Mouse (Mus musculus) E14TG2a.4 (cell line): Measurements from ENCODE around the gene Zyx.
A peak's percentile ranks its signal among the peaks of the same experiment; 100 is the strongest.

Source experiments
- H3K27me3 ChIP-seq: 2 replicates; pipeline ENCODE4 v1.6.1; 2014; ENCODE audit warnings: low read length, control low read depth; ENCODE audit not compliant: insufficient read depth
- H3K36me3 ChIP-seq: 2 replicates; pipeline ENCODE4 v1.6.1; 2014; ENCODE audit warnings: low read length, control low read depth; ENCODE audit not compliant: insufficient read depth
- H3K4me1 ChIP-seq: replicated peaks from 2 replicates; pipeline ENCODE4 v1.6.1; 2014; ENCODE audit warnings: low read depth, low read length, control low read depth
- H3K4me3 ChIP-seq: replicated peaks from 2 replicates; pipeline ENCODE4 v1.5.1; 2014; ENCODE audit warnings: mild to moderate bottlenecking, low read length
- H3K9me3 ChIP-seq: 2 replicates; pipeline ENCODE4 v1.6.1; 2014; ENCODE audit warnings: low read length, control low read depth
- CTCF ChIP-seq: conservative IDR thresholded peaks from 2 replicates; pipeline ENCODE4 v1.5.1; 2014; ENCODE audit warnings: low read length
- NANOG ChIP-seq: IDR thresholded peaks from 2 replicates; pipeline ENCODE4 v1.6.1; 2014; ENCODE audit warnings: borderline replicate concordance, low read length, mixed read lengths
- POU5F1 ChIP-seq: IDR thresholded peaks from 2 replicates; pipeline ENCODE4 v1.6.1; 2014; ENCODE audit warnings: low read length, borderline replicate concordance

Zyx gene

DNA sequence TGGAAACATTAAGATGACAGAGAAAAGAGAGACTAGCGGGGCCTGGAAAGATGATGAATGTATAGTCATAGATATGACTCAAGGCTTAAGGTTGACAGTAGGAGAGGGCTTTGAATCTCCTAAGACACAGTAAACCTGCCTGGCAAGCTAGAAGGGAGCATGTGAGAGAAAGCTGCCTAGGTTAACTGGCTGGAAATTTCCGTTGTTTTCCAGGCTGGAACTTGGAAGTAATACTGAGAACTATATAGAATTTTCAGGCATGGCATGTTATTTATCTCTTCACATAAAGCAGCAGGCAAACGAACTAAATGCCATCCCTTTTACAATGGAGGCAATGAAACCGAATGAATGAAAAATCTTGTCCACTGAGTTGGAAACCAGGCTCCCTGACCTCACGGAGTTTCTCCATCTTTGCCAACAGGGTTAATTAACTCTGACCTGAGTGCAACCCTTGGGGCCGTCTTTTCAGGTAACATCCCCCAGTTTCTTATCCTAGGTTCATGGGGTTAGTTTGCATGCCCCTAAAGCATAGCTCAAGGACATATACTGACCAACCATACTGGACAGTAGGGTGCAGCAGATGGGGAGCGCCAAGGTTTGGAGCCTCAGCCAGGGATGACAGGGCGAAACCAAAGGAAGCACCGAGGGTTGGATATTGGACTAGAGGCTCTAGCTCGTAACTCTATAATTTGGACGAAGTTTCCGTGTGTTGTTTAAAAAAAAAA lies 987 bp upstream of the Zyx start:
- TF ChIP-seq NANOG (no peak), POU5F1 (no peak), CTCF (no peak)
- Histone ChIP-seq H3K9me3 (no peaks in the 10 kb centered on the region), H3K4me1 (peaks cover 30% of the 10 kb centered on the region), H3K27me3 (peaks cover 53% of the 10 kb centered on the region), H3K4me3 (peak overlapping the region; percentile 85), H3K36me3 (no peaks in the 10 kb centered on the region; the same call in 1 of the 2 replicates)

DNA sequence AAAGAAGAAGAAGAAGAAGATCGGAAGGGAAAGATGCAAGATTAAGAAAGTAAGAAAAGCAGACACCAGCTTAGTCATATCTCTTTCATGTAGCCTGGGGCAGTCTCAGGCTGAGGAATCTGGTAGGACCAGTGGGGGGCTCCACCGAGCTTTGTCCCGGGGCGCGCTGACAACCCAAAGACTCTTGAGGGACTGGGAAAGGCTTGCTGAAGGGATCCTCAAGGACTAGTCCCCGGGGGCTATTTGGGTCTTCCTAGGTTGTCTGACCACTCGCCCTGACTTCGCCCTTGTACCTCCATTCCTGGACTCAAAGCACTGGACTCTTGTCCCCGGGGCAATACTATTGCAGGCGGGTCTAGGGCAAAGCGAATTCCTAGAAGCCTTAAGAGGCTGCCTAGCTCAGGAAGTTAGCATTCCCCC lies 414 bp upstream of the Zyx start:
- Histone ChIP-seq H3K9me3 (no peaks in the 10 kb centered on the region), H3K27me3 (peaks cover 55% of the 10 kb centered on the region), H3K4me3 (peak overlapping the region; percentile 85), H3K36me3 (no peaks in the 10 kb centered on the region; the same call in 1 of the 2 replicates), H3K4me1 (peaks cover 30% of the 10 kb centered on the region)
- TF ChIP-seq POU5F1 (no peak), NANOG (no peak), CTCF (peak; percentile 14)

DNA sequence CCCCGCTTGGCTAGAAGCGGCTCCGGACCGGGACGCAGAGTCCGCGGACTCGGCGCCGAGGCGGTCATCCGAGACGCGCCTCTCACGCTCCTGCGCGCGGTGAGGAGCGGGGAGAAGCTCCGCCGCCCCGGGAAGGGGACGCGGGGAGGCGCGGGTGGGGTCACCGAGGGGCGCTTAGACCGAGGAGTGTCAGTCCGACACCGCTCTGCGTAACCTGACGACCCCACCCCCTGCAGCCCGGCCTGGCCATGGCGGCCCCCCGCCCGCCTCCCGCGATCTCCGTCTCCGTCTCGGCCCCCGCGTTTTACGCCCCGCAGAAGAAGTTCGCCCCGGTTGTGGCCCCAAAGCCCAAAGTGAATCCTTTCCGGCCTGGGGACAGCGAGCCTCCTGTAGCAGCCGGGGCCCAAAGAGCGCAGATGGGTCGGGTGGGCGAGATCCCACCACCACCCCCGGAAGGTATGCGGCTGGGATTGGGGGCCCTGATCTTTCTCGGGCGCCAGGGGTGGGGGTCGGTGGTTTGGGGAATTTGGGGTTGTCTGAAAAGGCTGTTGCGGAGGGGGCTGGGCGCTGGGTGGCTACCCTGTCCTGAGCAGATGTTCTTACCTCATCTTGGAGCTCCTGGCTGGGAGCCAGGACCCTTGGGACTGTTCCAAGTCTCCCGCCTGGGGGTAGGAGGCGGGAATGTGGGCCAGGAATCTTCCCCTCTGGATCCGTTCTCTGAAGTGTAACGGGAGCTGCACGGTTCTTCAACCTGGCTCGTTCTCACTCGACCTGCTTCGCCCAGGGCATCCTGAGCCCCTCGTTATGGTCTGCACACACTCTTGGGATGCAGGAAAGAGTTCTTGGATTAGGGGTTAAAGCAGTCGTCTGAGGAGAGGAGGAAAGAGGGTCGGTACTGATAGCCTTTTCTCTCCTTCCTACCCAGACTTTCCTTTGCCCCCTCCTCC lies 864 bp downstream of the Zyx start:
- Histone ChIP-seq H3K4me3 (peak overlapping the region; percentile 85), H3K27me3 (peaks cover 64% of the 10 kb centered on the region), H3K36me3 (no peaks in the 10 kb centered on the region; the same call in 1 of the 2 replicates), H3K4me1 (peaks cover 30% of the 10 kb centered on the region), H3K9me3 (no peaks in the 10 kb centered on the region)
- no peak for TF ChIP-seq CTCF
- no peak for TF ChIP-seq NANOG
- TF ChIP-seq POU5F1 = no peak

DNA sequence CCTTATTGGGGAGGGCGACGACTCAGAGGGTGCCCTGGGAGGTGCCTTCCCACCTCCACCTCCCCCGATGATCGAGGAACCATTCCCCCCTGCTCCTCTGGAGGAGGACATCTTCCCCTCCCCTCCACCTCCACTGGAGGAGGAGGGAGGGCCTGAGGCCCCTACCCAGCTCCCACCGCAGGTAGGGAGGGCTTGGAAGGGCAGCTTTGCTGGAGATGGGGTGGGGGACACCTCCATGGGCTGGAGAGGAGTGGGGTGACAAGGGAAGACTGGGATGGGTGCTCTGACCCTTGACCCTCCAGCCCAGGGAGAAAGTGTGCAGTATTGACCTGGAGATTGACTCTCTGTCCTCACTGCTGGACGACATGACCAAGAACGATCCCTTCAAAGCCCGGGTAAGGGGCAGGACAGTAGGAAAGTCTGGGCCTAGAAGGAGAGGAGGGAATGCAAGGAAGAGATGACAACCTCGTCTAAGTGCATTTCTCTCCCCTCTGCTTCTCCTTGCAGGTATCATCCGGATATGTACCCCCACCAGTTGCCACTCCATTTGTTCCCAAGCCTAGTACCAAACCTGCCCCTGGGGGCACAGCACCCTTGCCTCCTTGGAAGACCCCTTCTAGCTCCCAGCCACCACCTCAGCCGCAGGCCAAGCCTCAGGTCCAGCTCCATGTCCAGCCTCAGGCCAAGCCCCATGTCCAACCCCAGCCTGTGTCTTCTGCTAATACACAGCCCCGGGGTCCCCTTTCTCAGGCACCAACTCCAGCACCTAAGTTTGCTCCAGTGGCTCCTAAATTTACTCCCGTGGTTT lies 1.7 kb downstream of the Zyx start:
- peaks cover 7% of the 10 kb centered on the region for H3K36me3 ChIP-seq
- peaks cover 66% of the 10 kb centered on the region for H3K27me3 ChIP-seq
- no peaks in the 10 kb centered on the region for H3K9me3 ChIP-seq
- H3K4me1 ChIP-seq = peaks cover 30% of the 10 kb centered on the region
- TF ChIP-seq POU5F1 (no peak), NANOG (no peak), CTCF (no peak)
- H3K4me3 ChIP-seq = peak overlapping the region; percentile 85

DNA sequence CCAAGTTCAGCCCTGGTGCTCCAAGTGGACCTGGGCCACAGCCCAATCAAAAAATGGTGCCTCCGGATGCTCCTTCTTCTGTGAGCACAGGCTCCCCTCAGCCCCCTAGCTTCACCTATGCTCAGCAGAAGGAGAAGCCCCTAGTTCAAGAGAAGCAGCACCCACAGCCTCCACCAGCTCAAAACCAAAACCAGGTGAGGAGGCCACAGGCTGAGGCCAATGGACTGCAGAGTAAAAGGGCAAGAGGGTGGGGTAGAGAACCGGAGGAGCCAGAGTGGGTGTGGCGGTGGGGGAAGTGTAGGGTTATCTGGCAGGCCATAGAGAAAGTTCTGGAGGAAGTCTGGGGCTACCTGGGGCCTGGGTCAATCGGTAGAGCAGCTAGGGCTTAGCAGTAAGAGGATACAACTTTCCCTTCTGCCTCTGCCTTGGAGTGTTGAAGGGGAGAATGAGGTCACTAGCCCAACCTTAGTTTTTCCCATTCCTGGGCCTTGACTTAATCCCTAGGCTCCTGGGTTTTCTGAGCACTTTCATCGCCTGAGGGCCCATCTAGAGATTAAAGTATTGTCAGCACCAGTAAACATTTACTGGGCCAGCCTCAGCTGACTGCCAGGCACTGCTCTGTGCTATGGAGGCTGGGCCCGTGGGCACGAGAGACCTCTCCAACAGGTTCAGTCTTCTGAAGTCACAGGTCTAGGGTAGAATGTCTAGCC lies 2.5 kb downstream of the Zyx start:
- H3K9me3 ChIP-seq = no peaks in the 10 kb centered on the region
- no peak overlapping the region for H3K4me3 ChIP-seq
- peaks cover 71% of the 10 kb centered on the region for H3K27me3 ChIP-seq
- no peak for TF ChIP-seq NANOG
- TF ChIP-seq POU5F1 = no peak
- no peak for TF ChIP-seq CTCF
- peaks cover 34% of the 10 kb centered on the region for H3K4me1 ChIP-seq
- H3K36me3 ChIP-seq = peaks cover 12% of the 10 kb centered on the region

DNA sequence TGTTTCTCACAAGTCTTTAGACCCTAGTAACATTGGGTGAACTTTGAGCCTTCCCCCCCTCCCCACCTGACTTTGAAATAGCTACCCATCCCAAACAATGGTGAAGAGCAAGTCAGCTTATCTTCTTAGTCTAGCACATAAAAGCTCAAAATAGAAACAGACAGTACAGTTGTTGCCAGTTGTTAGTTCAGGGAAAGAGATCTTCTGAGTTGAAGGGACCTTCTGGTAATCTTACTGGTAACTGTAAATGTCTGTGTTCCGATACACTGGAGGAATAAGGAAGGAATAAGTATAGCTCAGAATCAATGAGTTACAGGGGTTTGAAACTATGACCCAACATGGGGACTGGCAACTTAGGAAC lies 3.0 kb downstream of the Zyx start:
- TF ChIP-seq CTCF (no peak), POU5F1 (no peak), NANOG (no peak)
- peaks cover 73% of the 10 kb centered on the region for H3K27me3 ChIP-seq
- no peak overlapping the region for H3K4me3 ChIP-seq
- no peaks in the 10 kb centered on the region for H3K9me3 ChIP-seq
- peaks cover 16% of the 10 kb centered on the region for H3K36me3 ChIP-seq
- peaks cover 39% of the 10 kb centered on the region for H3K4me1 ChIP-seq

DNA sequence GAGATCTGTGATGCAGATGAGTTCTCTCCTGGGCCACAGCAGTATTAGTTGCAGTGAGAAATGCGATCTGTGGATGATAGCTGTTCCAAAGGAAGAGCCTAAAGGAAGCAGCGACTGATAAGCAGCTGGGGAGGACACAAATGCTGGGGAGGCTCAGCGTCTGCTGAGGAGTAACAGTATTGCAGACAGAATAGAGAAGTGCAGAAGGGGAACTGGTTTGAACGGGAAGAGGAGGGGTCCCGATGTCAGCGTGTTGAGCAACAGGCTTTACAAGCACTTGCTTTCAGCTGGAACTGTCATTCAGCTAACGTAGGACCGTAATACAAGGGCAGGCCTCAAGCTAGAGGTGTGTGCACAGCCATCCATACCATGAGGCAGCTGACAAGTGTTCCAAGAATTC lies 3.8 kb downstream of the Zyx start:
- Histone ChIP-seq H3K4me1 (peaks cover 39% of the 10 kb centered on the region), H3K36me3 (peaks cover 23% of the 10 kb centered on the region), H3K9me3 (no peaks in the 10 kb centered on the region), H3K27me3 (peaks cover 74% of the 10 kb centered on the region), H3K4me3 (no peak overlapping the region)
- TF ChIP-seq CTCF (no peak), POU5F1 (no peak), NANOG (no peak)
